Mouse (Mus musculus): Measurements from ENCODE around the gene Pdss2. TPM values are rescaled to one million over a fixed set of nuclear protein-coding genes. Genes with fewer than 3 reads are reported as not detected.

The Pdss2 gene
- polyA plus RNA-seq, 1 experiment from 2014 or later = 12.3 TPM

DNA sequence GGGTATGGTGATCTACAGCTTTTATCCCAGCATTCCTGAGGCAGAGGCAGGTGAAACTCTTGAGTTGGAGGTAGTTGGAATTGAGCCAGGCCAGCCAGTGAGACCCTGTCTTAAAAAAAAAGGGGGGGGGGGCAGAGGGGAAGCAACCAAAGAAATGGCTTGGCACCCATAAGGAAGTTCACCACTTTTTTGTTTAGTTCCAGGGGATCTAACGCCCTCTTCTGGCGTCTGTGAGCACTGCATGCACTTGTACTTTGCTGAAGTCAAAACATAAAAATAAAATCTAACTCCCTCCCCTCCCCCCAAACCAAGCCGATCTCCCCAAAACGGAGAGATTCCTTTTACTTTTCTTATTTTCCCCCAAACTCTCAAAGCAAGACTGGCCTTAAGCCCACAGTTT lies 254.1 kb downstream of the Pdss2 start:
- H3K4me2 ChIP-seq = no peak overlapping the region
- no peaks in the 10 kb centered on the region for H3K36me3 ChIP-seq
- H3K9me3 ChIP-seq (replicated peaks) = no peaks in the 10 kb centered on the region
- WGBS = 39% methylated on average over 4 of the region's 4 CpGs
- ATAC-seq (ENCODE audit: insufficient number of reproducible peaks, low FRiP score) = no peak
- H3K4me3 ChIP-seq = no peak overlapping the region
- peaks cover 13% of the 10 kb centered on the region for H3K4me1 ChIP-seq (replicated peaks)
- no peak overlapping the region for H3K9ac ChIP-seq
- no peak overlapping the region for H3K27ac ChIP-seq (ENCODE audit: poor library complexity, severe bottlenecking)
- H3K27me3 ChIP-seq (replicated peaks) = no peaks in the 10 kb centered on the region

DNA sequence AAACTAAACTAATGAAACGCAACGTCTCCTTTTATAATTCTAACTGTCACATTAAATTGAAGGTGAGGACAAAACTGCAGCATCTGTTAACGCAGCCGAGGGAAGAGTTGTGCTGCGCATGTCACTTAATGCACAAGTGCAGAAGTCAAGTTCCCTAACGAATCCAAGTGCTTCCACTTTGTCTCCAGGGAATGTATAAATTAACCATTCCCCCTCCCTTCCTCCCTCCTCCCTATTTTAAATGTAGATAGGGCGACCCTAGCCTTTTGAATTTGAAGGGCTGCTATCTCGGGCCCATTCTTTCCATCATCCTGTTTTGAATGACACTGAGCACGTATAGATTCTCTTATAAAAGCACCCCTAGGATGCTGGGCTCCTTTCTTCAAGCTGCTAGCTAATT lies 256.2 kb downstream of the Pdss2 start:
- 10% methylated on average over 9 of the region's 9 CpGs for WGBS
- no peak for ATAC-seq (ENCODE audit: insufficient number of reproducible peaks, low FRiP score)

DNA sequence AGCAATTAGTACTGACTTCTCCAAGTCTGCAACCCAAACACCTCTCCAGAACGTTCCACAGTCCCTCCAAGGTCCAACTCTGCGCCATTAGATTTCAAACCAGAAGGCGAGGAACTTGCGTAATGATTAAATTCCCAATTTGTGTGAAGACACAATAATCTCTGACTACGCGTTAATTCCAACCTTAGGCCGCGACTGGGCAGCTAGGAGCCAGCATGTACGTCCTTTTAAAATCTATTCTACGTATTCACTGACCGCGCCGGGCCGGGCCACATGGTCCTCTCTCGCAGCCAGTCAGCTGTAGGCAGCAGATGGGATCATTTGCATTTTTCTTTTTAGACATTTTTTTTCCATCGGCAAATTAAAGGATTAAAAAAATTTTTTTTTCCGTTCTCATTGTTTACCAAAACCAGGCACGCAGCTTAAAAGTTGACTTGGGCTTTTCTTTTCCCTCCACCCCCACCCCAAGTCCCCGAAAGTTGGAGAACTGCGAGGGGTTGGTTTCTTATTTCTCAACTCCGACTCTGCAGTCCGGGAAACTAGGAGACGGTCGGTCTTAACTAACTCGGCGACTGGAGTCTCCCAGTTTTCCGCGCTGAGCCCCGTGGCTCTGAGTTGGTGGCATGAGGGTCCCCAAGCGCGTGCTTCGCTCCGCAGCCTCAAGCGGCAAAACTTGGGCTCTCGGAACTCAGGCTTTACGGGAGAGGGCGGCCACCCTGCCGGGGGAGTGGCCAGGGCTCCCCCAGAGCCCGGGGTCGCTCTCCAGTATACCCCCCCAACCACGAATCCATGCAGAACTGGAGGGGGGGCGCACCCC lies 256.8 kb downstream of the Pdss2 start:
- peak overlapping the region; percentile 91 for H3K4me2 ChIP-seq
- peak; percentile 25; the same call in 1 of the 2 replicates for ATAC-seq (ENCODE audit: insufficient number of reproducible peaks, low FRiP score)
- H3K36me3 ChIP-seq = no peaks in the 10 kb centered on the region
- peak overlapping the region; percentile 85 for H3K9ac ChIP-seq
- H3K27ac ChIP-seq (ENCODE audit: poor library complexity, severe bottlenecking) = peak overlapping the region; percentile 96
- H3K27me3 ChIP-seq (replicated peaks) = no peaks in the 10 kb centered on the region
- peaks cover 36% of the 10 kb centered on the region for H3K4me1 ChIP-seq (replicated peaks)
- under 1% methylated on average over 42 of the region's 42 CpGs for WGBS
- peak overlapping the region; percentile 70 for H3K4me3 ChIP-seq
- H3K9me3 ChIP-seq (replicated peaks) = no peaks in the 10 kb centered on the region

More for the DNA sequence above, 256.2 kb downstream of the Pdss2 start:
- Histone ChIP-seq H3K4me3 (peak overlapping the region; percentile 70), H3K36me3 (no peaks in the 10 kb centered on the region), H3K4me2 (peak overlapping the region; percentile 91), H3K27me3 (replicated peaks) (no peaks in the 10 kb centered on the region), H3K9ac (peak overlapping the region; percentile 85), H3K4me1 (replicated peaks) (peaks cover 31% of the 10 kb centered on the region), H3K9me3 (replicated peaks) (no peaks in the 10 kb centered on the region), H3K27ac (ENCODE audit: poor library complexity, severe bottlenecking) (0 out of 2 replicates have a peak overlapping the region, but pooled peaks have one; percentile 15)

DNA sequence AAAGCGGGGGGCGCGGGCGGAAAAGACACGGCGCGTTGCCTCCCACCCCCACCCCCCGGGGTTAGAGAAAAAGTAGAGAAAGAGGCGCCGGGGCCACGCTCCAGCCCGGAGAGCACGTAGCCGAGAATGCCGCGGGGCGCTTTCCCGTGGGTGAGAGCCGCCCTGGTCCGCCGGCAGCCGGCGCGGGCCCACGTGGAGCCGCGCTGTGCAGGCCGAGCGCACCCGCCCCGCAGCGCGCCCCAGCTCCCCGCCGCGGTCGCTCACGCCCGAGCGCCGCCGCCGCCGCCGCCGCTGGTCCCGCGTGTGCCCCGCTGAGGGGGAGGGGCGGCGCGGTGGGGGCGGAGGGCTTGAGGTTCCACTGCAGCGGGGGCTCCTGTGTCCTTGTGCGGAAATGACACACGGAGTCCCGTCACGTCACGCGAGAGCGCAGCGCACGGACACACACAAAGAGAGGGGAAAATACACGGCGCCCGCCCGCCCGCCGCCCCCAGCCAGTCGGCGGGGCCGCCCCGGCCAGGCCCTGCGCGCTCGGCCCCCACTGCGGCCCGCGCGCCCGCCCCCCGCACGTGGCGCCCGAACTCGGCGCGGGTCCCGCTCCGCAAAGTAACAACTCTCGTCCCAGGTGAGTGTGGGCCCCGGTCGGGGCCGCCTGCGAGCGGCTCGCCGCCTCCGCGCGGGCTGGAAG lies 257.6 kb downstream of the Pdss2 start, which contains the start of gene Bend3:
Gene Bend3, plus strand, starts transcription at position 81 of the 685 bp plus-strand sequence.
- H3K27me3 ChIP-seq (replicated peaks) = no peaks in the 10 kb centered on the region
- H3K4me3 ChIP-seq = peak within 1 kb of the TSS; percentile 70
- peak within 1 kb of the TSS; percentile 85 for H3K9ac ChIP-seq
- H3K9me3 ChIP-seq (replicated peaks) = no peaks in the 10 kb centered on the region
- peak; percentile 37 for ATAC-seq (ENCODE audit: insufficient number of reproducible peaks, low FRiP score)
- WGBS = under 1% methylated on average over 95 of the region's 101 CpGs
- peaks cover 43% of the 10 kb centered on the region for H3K4me1 ChIP-seq (replicated peaks)
- H3K36me3 ChIP-seq = no peaks in the 10 kb centered on the region
- peak within 1 kb of the TSS; percentile 96 for H3K27ac ChIP-seq (ENCODE audit: poor library complexity, severe bottlenecking)
- H3K4me2 ChIP-seq = peak within 1 kb of the TSS; percentile 91

DNA sequence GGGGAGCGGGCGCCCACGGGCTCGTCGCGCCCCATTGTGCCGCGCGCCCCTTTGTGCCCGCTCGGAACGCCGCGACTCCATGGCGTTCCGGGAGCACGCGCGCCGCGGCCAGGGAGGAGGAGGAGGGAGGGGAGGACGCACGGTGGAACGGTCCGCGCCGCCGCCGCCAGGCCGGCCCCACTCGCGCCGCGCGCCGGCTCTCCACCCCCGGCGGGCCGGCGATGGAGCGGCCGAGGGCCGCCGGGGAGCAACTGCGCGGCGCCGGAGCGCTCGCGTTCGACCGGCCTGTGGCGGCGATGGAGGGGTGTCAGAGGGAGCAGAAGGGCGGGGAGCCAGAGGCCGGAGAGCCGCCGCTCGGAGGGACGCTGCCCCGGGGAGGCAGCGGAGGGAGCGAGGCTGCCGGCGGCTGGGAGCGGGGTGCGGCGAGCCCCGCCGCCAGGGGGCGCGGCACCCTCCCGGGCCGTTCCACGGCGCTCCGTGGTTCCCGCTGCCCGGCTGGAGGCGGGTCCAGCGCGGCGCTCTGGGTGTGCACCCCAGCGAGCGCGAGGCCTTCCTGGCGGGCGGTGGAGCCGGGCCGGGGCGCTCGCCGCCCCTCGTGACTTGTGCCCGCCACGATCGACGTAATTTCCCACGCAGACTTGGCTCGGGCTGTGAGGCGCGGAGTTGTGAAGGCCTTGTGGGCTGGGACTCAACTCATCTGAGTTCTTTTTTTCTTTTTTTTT lies 258.3 kb downstream of the Pdss2 start:
- peak overlapping the region; percentile 91 for H3K4me2 ChIP-seq
- H3K4me3 ChIP-seq = peak overlapping the region; percentile 70
- no peaks in the 10 kb centered on the region for H3K9me3 ChIP-seq (replicated peaks)
- no peaks in the 10 kb centered on the region for H3K36me3 ChIP-seq
- H3K27me3 ChIP-seq (replicated peaks) = no peaks in the 10 kb centered on the region
- under 1% methylated on average over 77 of the region's 103 CpGs for WGBS
- ATAC-seq (ENCODE audit: insufficient number of reproducible peaks, low FRiP score) = peak; percentile 86
- peak overlapping the region; percentile 96 for H3K27ac ChIP-seq (ENCODE audit: poor library complexity, severe bottlenecking)
- H3K4me1 ChIP-seq (replicated peaks) = peaks cover 48% of the 10 kb centered on the region
- peak overlapping the region; percentile 85 for H3K9ac ChIP-seq

DNA sequence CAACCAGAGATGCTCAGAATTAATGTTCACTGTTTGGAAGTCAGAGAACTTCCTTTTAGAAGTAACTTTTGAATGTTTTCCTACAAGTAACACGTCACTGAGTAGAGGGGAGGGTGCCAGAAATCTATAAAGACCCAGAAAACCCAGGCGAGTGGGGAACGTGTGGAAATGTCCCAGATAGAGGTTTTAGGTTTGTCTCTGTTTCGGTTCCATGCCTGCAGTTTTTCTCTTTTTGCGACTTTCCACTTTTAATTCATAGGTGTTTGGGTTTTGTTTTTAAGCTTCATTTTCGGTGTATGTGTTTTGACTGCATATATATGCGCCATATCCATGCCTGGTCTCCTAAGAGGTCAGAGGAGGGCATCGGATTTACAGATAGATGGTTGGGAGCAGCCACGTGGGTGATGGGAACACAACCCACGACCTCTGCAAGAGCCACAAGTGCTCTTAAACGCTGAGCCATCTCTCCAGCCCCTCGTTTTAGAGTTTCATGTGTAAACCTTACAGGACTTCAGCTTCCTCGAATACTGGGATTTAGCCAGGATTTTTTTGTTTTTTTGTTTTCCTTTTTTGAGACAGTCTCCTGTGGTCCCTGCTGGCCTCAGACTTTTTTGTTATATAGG lies 259.1 kb downstream of the Pdss2 start:
- no peaks in the 10 kb centered on the region for H3K9me3 ChIP-seq (replicated peaks)
- no peaks in the 10 kb centered on the region for H3K27me3 ChIP-seq (replicated peaks)
- H3K9ac ChIP-seq = peak overlapping the region; percentile 85
- ATAC-seq (ENCODE audit: insufficient number of reproducible peaks, low FRiP score) = no peak
- peak overlapping the region; percentile 91 for H3K4me2 ChIP-seq
- H3K27ac ChIP-seq (ENCODE audit: poor library complexity, severe bottlenecking) = peak overlapping the region; percentile 96
- H3K4me1 ChIP-seq (replicated peaks) = peaks cover 48% of the 10 kb centered on the region
- peak overlapping the region; percentile 70 for H3K4me3 ChIP-seq
- WGBS = 9% methylated on average over 13 of the region's 13 CpGs
- no peaks in the 10 kb centered on the region for H3K36me3 ChIP-seq

DNA sequence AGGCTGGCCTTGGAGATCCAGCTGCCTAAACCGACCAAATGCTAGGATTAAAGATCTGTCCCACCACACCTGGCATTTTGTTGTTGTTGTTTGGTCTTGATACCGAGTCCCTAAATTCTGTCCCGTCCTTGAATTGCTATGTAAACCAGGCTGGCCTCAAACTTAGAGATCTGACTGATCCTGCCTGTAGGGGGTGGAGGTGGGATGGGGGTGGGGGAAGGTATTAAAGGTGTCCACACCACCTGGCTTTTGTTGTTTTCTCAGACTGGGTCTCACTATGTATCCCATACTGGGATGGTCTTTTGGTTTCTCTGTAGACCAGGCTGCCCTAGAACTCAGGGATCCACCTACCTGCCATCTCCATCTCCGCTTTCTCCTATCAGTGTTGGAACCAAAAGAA lies 259.9 kb downstream of the Pdss2 start:
- H3K9me3 ChIP-seq (replicated peaks) = no peaks in the 10 kb centered on the region
- no peak for ATAC-seq (ENCODE audit: insufficient number of reproducible peaks, low FRiP score)
- no peaks in the 10 kb centered on the region for H3K27me3 ChIP-seq (replicated peaks)
- no peak overlapping the region for H3K4me2 ChIP-seq
- no peak overlapping the region for H3K9ac ChIP-seq
- no peak overlapping the region for H3K27ac ChIP-seq (ENCODE audit: poor library complexity, severe bottlenecking)
- peaks cover 48% of the 10 kb centered on the region for H3K4me1 ChIP-seq (replicated peaks)
- WGBS = 46% methylated on average over 4 of the region's 4 CpGs
- H3K36me3 ChIP-seq = no peaks in the 10 kb centered on the region
- no peak overlapping the region for H3K4me3 ChIP-seq

DNA sequence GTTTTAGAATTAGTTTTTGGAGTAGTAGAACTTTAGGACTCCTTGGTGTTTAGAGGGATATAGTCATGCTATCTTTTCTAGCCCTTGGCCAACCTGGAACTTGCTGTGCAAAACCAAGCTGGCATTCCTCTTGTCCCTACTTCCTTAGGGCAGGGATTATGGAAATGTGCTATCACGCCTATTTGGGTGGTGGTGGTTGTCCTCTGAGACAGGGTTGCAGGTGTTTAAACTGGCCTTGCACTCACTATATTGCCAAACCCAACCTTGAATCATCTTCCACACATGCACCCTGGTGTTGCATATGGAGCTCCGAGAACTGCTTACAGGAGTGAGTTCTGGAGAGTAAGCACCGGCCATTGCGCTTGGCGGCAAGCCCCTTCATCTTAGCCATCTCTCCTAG lies 260.7 kb downstream of the Pdss2 start:
- no peak overlapping the region for H3K4me3 ChIP-seq
- H3K4me1 ChIP-seq (replicated peaks) = peaks cover 47% of the 10 kb centered on the region
- no peak for ATAC-seq (ENCODE audit: insufficient number of reproducible peaks, low FRiP score)
- H3K27me3 ChIP-seq (replicated peaks) = no peaks in the 10 kb centered on the region
- H3K4me2 ChIP-seq = no peak overlapping the region
- no peak overlapping the region for H3K27ac ChIP-seq (ENCODE audit: poor library complexity, severe bottlenecking)
- H3K9me3 ChIP-seq (replicated peaks) = no peaks in the 10 kb centered on the region
- H3K36me3 ChIP-seq = no peaks in the 10 kb centered on the region
- no peak overlapping the region for H3K9ac ChIP-seq
- WGBS = 89% methylated on average over 5 of the region's 5 CpGs

DNA sequence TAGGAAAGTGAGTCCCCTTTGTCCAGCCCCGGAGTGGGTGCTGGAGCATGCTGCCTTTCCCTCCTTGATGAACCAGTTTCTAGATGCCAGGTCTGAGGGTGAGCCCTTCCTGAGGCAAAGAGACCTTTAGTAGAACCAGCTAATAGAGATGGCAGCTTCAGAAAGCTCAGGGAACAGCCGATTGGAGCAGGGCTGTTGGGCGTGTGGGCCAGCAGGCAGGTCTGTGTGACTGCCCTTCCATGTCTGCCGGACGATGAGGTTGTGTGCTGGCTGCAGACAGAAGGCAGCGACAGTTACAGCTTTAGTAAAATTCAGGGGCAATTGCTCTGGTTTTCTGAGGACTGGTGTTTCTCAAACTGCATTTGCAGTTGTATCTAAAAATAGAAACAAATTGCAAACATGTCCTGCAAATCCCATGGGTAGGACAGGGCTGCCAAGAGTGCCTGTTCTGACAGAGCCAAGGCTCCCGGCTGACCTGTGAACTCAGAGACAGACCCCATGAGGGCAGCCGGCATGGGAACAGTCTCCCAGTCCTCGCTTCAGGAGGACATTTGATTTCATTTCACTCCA lies 262.2 kb downstream of the Pdss2 start:
- no peak for ATAC-seq (ENCODE audit: insufficient number of reproducible peaks, low FRiP score)
- peak overlapping the region; percentile 28 for H3K9ac ChIP-seq
- 22% methylated on average over 9 of the region's 9 CpGs for WGBS
- H3K4me3 ChIP-seq = peak overlapping the region; percentile 4; the same call in 1 of the 2 replicates
- peak overlapping the region; percentile 87 for H3K27ac ChIP-seq (ENCODE audit: poor library complexity, severe bottlenecking)
- H3K36me3 ChIP-seq = no peaks in the 10 kb centered on the region
- peaks cover 51% of the 10 kb centered on the region for H3K4me1 ChIP-seq (replicated peaks)
- no peaks in the 10 kb centered on the region for H3K27me3 ChIP-seq (replicated peaks)
- peak overlapping the region; percentile 56 for H3K4me2 ChIP-seq
- H3K9me3 ChIP-seq (replicated peaks) = no peaks in the 10 kb centered on the region

DNA sequence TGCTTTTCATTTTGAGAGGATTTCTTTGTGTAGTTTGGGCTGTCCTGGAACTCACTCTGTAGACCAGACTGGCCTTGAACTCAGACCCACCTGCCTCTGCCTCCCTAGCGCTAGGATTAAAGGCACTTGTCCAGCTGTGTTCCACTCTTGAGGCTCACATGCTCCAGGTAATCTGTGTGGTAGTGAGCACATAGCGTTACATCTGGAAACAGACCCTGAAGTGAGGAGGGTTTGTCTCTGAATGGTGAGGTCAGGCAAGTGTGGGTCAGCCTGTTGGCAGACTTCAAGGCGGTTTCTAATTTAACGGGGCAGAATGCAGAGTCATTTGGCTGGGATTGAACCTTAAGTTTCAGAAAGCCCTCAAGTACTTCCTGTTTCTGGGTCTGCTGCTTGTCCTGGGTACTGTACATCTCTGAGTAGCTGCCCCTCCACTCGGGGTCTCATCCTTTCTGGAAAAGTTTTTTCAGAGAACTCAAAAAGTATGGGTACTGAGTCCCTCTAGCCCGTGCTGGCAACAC lies 264.5 kb downstream of the Pdss2 start:
- 84% methylated on average over 6 of the region's 6 CpGs for WGBS
- Histone ChIP-seq H3K4me2 (no peak overlapping the region), H3K4me3 (no peak overlapping the region), H3K4me1 (replicated peaks) (peaks cover 67% of the 10 kb centered on the region), H3K27me3 (replicated peaks) (no peaks in the 10 kb centered on the region), H3K9ac (no peak overlapping the region), H3K9me3 (replicated peaks) (no peaks in the 10 kb centered on the region), H3K27ac (ENCODE audit: poor library complexity, severe bottlenecking) (no peak overlapping the region), H3K36me3 (no peaks in the 10 kb centered on the region)
- no peak for ATAC-seq (ENCODE audit: insufficient number of reproducible peaks, low FRiP score)

All from heart, embryonic 12.5 days (tissue).